Mouse (Mus musculus) cerebellum, postnatal 14 days (tissue): ENCODE results near the gene Accsl.
A peak's percentile ranks its signal among the peaks of the same experiment; 100 is the strongest.

ENCODE experiments used
- DNase-seq, 2 experiments: peaks; one replicate each; pipeline ENCODE4 v3.0.0; 2021; ENCODE audit warnings: mixed read lengths in 2 of 2

Gene Accsl

DNA sequence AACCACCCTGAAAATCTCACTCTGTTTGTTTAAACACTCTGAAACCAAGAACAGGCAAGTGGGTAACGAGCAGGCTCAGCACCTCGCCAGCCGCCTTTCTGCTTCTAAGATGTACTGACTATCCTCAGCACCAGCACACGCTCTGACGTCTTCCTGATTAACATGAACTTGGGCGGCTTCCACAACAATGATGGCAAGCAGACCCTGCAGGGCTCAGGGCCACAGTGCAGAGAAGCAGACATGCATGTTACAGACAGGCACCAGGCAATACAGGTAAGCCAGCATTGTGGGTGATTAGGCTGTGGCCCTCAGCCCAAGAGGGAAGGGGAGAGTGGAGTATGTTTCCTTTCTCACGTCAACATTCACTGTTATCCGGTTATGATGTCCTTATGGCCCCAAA is 61.5 kb downstream of the Accsl start:
- DNase-seq = peak; percentile 43 to 62

DNA sequence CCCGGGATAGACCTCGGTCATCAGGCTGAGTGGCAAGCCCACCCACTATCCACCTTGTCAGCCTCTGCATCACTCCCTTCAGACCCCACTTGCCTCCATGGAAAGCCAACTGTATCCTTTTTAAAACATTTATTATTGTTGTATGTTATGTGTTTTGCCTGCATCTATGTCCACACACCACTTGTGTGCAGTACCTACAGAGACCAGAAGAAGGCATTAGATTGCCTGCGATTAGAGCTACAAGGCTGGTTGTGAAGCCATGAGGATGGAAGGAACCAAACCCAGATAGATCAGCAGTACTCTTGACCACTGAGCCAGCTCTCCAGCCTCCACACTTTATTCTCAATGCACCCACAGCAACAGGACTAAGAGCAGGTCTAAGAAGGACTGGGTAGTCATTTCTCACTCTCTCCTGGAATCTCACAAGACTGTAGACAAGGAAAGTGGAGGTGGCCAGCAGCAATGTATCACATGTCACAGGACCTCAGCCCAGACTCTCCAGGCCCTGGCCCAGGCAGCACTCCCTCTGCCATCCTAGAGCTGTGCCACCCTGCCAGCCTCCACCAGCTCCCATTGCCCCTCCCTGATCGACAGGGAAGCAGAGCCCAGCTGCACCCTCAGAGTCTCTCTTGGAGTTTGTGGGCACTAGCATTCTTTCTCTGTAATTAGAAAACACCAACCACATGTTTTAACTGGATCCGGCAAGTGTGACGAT is 62.3 kb downstream of the Accsl start:
- DNase-seq = peak; percentile 48 to 51

DNA sequence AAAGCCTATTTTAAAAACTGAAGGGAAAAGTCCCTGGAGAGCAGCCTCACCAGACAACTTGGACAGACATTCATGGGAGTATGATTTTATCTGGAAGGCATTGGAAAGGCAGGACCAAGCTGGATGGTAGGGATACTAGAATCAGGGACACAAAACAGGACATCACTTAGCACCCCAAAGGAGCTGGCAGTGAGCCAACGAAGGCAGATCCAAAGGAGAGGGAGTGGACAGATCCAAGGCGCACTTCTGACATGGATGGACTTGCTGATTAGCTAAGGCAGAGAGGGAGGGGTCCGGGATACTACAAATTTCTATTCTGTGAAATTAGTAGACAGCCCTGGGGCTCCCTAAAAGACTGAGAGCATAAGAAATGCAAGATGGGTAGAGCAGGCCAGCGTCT is 63.4 kb downstream of the Accsl start:
- peak in 1 of 2 experiments; percentile 48 for DNase-seq
